Mouse (Mus musculus) embryonic facial prominence, embryonic 14.5 days (tissue): Measurements from ENCODE around the gene Pmm2. TPM values are rescaled to one million over a fixed set of nuclear protein-coding genes. Genes with fewer than 3 reads are reported as not detected.

Experiments used
- ATAC-seq: fragments of 200-750 bp; cut with Nextera tagmentation; 2 replicates; pipeline ENCODE4 v1.8.0; 2017; ENCODE audit warnings: low read depth, moderate number of reproducible peaks, moderate TSS enrichment
- DNase-seq: peaks from one replicate; pipeline ENCODE4 v3.0.0-alpha.2; 2015; ENCODE audit warnings: low spot score
- H3K27ac ChIP-seq: fragments of 300-500 bp; sonication (generic); replicated peaks from 2 replicates; pipeline ENCODE4 v1.5.1; 2014; ENCODE audit warnings: low read depth, mild to moderate bottlenecking, low read length, moderate library complexity
- H3K27me3 ChIP-seq: fragments of 300-500 bp; sonication (generic); replicated peaks from 2 replicates; pipeline ENCODE4 v1.6.1; 2014; ENCODE audit warnings: low read length; ENCODE audit not compliant: control insufficient read depth, insufficient read depth
- H3K36me3 ChIP-seq: fragments of 300-500 bp; sonication (generic); 2 replicates; pipeline ENCODE4 v1.6.1; 2014; ENCODE audit warnings: low read length, mixed read lengths; ENCODE audit not compliant: control insufficient read depth, insufficient read depth
- H3K4me1 ChIP-seq: fragments of 300-500 bp; sonication (generic); 2 replicates; pipeline ENCODE4 v1.6.1; 2014; ENCODE audit warnings: antibody characterized with exemption, low read length; ENCODE audit not compliant: control insufficient read depth, insufficient read depth
- H3K4me2 ChIP-seq: fragments of 300-500 bp; sonication (generic); 2 replicates; pipeline ENCODE4 v1.6.1; 2014; ENCODE audit warnings: low read depth, mild to moderate bottlenecking, low read length, moderate library complexity, mixed read lengths
- H3K4me3 ChIP-seq: fragments of 300-500 bp; sonication (generic); 2 replicates; pipeline ENCODE4 v1.5.1; 2014; ENCODE audit warnings: low read depth, mild to moderate bottlenecking, low read length
- H3K9ac ChIP-seq: fragments of 300-500 bp; sonication (generic); 2 replicates; pipeline ENCODE4 v1.6.1; 2014; ENCODE audit warnings: low read depth, mild to moderate bottlenecking, low read length, moderate library complexity, mixed read lengths
- H3K9me3 ChIP-seq: fragments of 300-500 bp; sonication (generic); 2 replicates; pipeline ENCODE4 v1.6.1; 2016; ENCODE audit warnings: low read length; ENCODE audit not compliant: control insufficient read depth
- WGBS: fragments of 180-500 bp; shearing (Covaris S2); extraction: QIAGEN DNeasy Blood & Tissue Kit; methylation state at CpG from one replicate; pipeline ENCODE4 v1.1.7; 2014; 5-methylcytosine and 5-hydroxymethylcytosine counted together
- polyA plus RNA-seq: library from polyadenylated mRNA; unstranded; fragments of >200 nt; fragmentation: Nextera tagmentation; extraction: Ambion mirVana; gene quantifications from 2 replicates; pipeline ENCODE4 v1.2.1, GENCODE M21; 2014

The Pmm2 gene
- polyA plus RNA-seq, 1 experiment from 2014 or later = 42.4 TPM

- no peaks in the 10 kb centered on the region for H3K27me3 ChIP-seq
- no peak overlapping the region for H3K4me2 ChIP-seq
- no peaks in the 10 kb centered on the region for H3K4me1 ChIP-seq
- ATAC-seq = no peak
- no peaks in the 10 kb centered on the region for H3K9me3 ChIP-seq
- WGBS = 75% methylated on average over 4 of the region's 4 CpGs
- H3K36me3 ChIP-seq = no peaks in the 10 kb centered on the region
- no peak for DNase-seq
- no peak overlapping the region for H3K9ac ChIP-seq
- no peak overlapping the region for H3K27ac ChIP-seq
- no peak overlapping the region for H3K4me3 ChIP-seq
Observed at GRCm38 (mm10) chr16:8678676-8679075, 41.2 kb downstream of the Pmm2 start.

GRCm38 (mm10) chr16:8679780-8680179 lies 42.3 kb downstream of the Pmm2 start:
- WGBS = 69% methylated on average over 3 of the region's 3 CpGs

GRCm38 (mm10) chr16:8680470-8680869 lies 43.0 kb downstream of the Pmm2 start, which contains the start of gene Gm5767:
Gene Gm5767 (plus strand): TSS chr16:8680770.
- Histone ChIP-seq H3K27me3 (no peaks in the 10 kb centered on the region), H3K9ac (no peak within 1 kb of the TSS), H3K4me3 (no peak within 1 kb of the TSS), H3K4me2 (no peak within 1 kb of the TSS), H3K36me3 (no peaks in the 10 kb centered on the region), H3K4me1 (no peaks in the 10 kb centered on the region), H3K9me3 (no peaks in the 10 kb centered on the region), H3K27ac (no peak within 1 kb of the TSS)
- 81% methylated on average over 5 of the region's 5 CpGs for WGBS
- DNase-seq (no peak), ATAC-seq (no peak)

More at GRCm38 (mm10) chr16:8679780-8680179, 42.3 kb downstream of the Pmm2 start:
- Histone ChIP-seq H3K9ac (no peak overlapping the region), H3K4me2 (no peak overlapping the region), H3K27ac (no peak overlapping the region), H3K36me3 (no peaks in the 10 kb centered on the region), H3K27me3 (no peaks in the 10 kb centered on the region), H3K4me1 (no peaks in the 10 kb centered on the region), H3K9me3 (no peaks in the 10 kb centered on the region), H3K4me3 (no peak overlapping the region)
- DNase-seq = peak; percentile 57
- ATAC-seq = no peak

- peak; percentile 33 for DNase-seq
- H3K27me3 ChIP-seq = no peaks in the 10 kb centered on the region
- peaks cover 33% of the 10 kb centered on the region for H3K36me3 ChIP-seq
- no peak overlapping the region for H3K27ac ChIP-seq
- 41% methylated on average over 4 of the region's 4 CpGs for WGBS
- no peak overlapping the region for H3K4me3 ChIP-seq
- no peaks in the 10 kb centered on the region for H3K9me3 ChIP-seq
- H3K4me2 ChIP-seq = no peak overlapping the region
- 0 out of 2 replicates have a peak, but pooled peaks have one; percentile 19 for ATAC-seq
- no peak overlapping the region for H3K9ac ChIP-seq
- no peaks in the 10 kb centered on the region for H3K4me1 ChIP-seq
Observed at GRCm38 (mm10) chr16:8685087-8685486, 47.6 kb downstream of the Pmm2 start.

GRCm38 (mm10) chr16:8686121-8686870 lies 48.8 kb downstream of the Pmm2 start:
- DNase-seq (peak; percentile 60), ATAC-seq (peak; percentile 58; the same call in 1 of the 2 replicates)
- no peak overlapping the region for H3K4me2 ChIP-seq
- H3K27me3 ChIP-seq = no peaks in the 10 kb centered on the region
- H3K27ac ChIP-seq = no peak overlapping the region
- no peak overlapping the region for H3K4me3 ChIP-seq
- H3K4me1 ChIP-seq = no peaks in the 10 kb centered on the region
- peaks cover 45% of the 10 kb centered on the region for H3K36me3 ChIP-seq
- WGBS = 61% methylated on average over 7 of the region's 7 CpGs
- no peaks in the 10 kb centered on the region for H3K9me3 ChIP-seq
- no peak overlapping the region for H3K9ac ChIP-seq

GRCm38 (mm10) chr16:8686871-8687535 lies 49.5 kb downstream of the Pmm2 start:
- H3K4me1 ChIP-seq = no peaks in the 10 kb centered on the region
- no peaks in the 10 kb centered on the region for H3K9me3 ChIP-seq
- no peak for DNase-seq
- H3K4me3 ChIP-seq = no peak overlapping the region
- no peaks in the 10 kb centered on the region for H3K27me3 ChIP-seq
- WGBS = 91% methylated on average over 11 of the region's 11 CpGs
- ATAC-seq = no peak
- no peak overlapping the region for H3K9ac ChIP-seq
- H3K4me2 ChIP-seq = no peak overlapping the region
- peaks cover 52% of the 10 kb centered on the region for H3K36me3 ChIP-seq
- H3K27ac ChIP-seq = no peak overlapping the region

- no peaks in the 10 kb centered on the region for H3K4me1 ChIP-seq
Observed at GRCm38 (mm10) chr16:8687559-8688112, 50.2 kb downstream of the Pmm2 start.

GRCm38 (mm10) chr16:8689979-8690656 lies 52.6 kb downstream of the Pmm2 start:
- no peaks in the 10 kb centered on the region for H3K9me3 ChIP-seq
- no peaks in the 10 kb centered on the region for H3K4me1 ChIP-seq
- ATAC-seq = no peak
- no peak overlapping the region for H3K9ac ChIP-seq
- no peaks in the 10 kb centered on the region for H3K27me3 ChIP-seq
- no peak overlapping the region for H3K4me3 ChIP-seq
- H3K36me3 ChIP-seq = peaks cover 83% of the 10 kb centered on the region
- no peak overlapping the region for H3K27ac ChIP-seq
- no peak for DNase-seq
- no peak overlapping the region for H3K4me2 ChIP-seq
- WGBS = 89% methylated on average over 11 of the region's 11 CpGs

More at GRCm38 (mm10) chr16:8687559-8688112, 50.2 kb downstream of the Pmm2 start:
- DNase-seq = no peak
- Histone ChIP-seq H3K4me3 (no peak overlapping the region), H3K27me3 (no peaks in the 10 kb centered on the region), H3K36me3 (peaks cover 58% of the 10 kb centered on the region), H3K27ac (no peak overlapping the region), H3K4me2 (no peak overlapping the region), H3K9me3 (no peaks in the 10 kb centered on the region), H3K9ac (no peak overlapping the region)
- ATAC-seq = no peak
